Mouse (Mus musculus): ENCODE data around the gene Acbd6. TPM values are rescaled to one million over a fixed set of nuclear protein-coding genes. Genes with fewer than 3 reads are reported as not detected.
A peak's percentile ranks its signal among the peaks of the same experiment; 100 is the strongest.

Gene Acbd6
- polyA plus RNA-seq, 1 experiment from 2014 or later, result 92.8 TPM

- Histone ChIP-seq H3K27me3 (ENCODE audit: control insufficient read depth, insufficient read depth, low read length) (peaks cover 55% of the 10 kb centered on the region), H3K9ac (ENCODE audit: low read length) (no peak overlapping the region), H3K4me1 (ENCODE audit: control insufficient read depth, insufficient read depth, low read length) (no peaks in the 10 kb centered on the region), H3K9me3 (ENCODE audit: control insufficient read depth, low read length) (no peaks in the 10 kb centered on the region; the same call in 1 of the 2 replicates), H3K4me3 (ENCODE audit: low read depth, low read length) (no peak overlapping the region), H3K27ac (replicated peaks; ENCODE audit: low read depth, low read length) (no peak overlapping the region), H3K4me2 (ENCODE audit: low read depth, severe bottlenecking) (no peak overlapping the region), H3K36me3 (ENCODE audit: control insufficient read depth, insufficient read depth, low read length) (no peaks in the 10 kb centered on the region)
- WGBS, result 71% methylated on average over 2 of the region's 2 CpGs
- DNase-seq (ENCODE audit: low spot score) (no peak), ATAC-seq (ENCODE audit: insufficient number of reproducible peaks, low FRiP score, low TSS enrichment, low read depth) (no peak)
These were observed 168.0 kb downstream of the Acbd6 start for GRCm38 (mm10) chr1:155725876-155726275.

- no peaks in the 10 kb centered on the region for H3K4me1 ChIP-seq (ENCODE audit: control insufficient read depth, insufficient read depth, low read length)
- no peaks in the 10 kb centered on the region; the same call in 1 of the 2 replicates for H3K9me3 ChIP-seq (ENCODE audit: control insufficient read depth, low read length)
- H3K9ac ChIP-seq (ENCODE audit: low read length), result no peak overlapping the region
- no peaks in the 10 kb centered on the region for H3K36me3 ChIP-seq (ENCODE audit: control insufficient read depth, insufficient read depth, low read length)
- WGBS, result 28% methylated on average over 10 of the region's 10 CpGs
- no peak overlapping the region for H3K4me2 ChIP-seq (ENCODE audit: low read depth, severe bottlenecking)
- peaks cover 67% of the 10 kb centered on the region for H3K27me3 ChIP-seq (ENCODE audit: control insufficient read depth, insufficient read depth, low read length)
- DNase-seq (ENCODE audit: low spot score) (no peak), ATAC-seq (ENCODE audit: insufficient number of reproducible peaks, low FRiP score, low TSS enrichment, low read depth) (no peak)
- H3K27ac ChIP-seq (replicated peaks; ENCODE audit: low read depth, low read length), result no peak overlapping the region
- H3K4me3 ChIP-seq (ENCODE audit: low read depth, low read length), result no peak overlapping the region
These were observed 169.9 kb downstream of the Acbd6 start for GRCm38 (mm10) chr1:155727830-155728229.

GRCm38 (mm10) chr1:155729113-155729795 is 171.3 kb downstream of the Acbd6 start:
- Histone ChIP-seq H3K4me2 (ENCODE audit: low read depth, severe bottlenecking) (no peak overlapping the region), H3K27ac (replicated peaks; ENCODE audit: low read depth, low read length) (no peak overlapping the region), H3K9me3 (ENCODE audit: control insufficient read depth, low read length) (no peaks in the 10 kb centered on the region; the same call in 1 of the 2 replicates), H3K9ac (ENCODE audit: low read length) (no peak overlapping the region), H3K4me3 (ENCODE audit: low read depth, low read length) (no peak overlapping the region), H3K27me3 (ENCODE audit: control insufficient read depth, insufficient read depth, low read length) (peaks cover 70% of the 10 kb centered on the region), H3K4me1 (ENCODE audit: control insufficient read depth, insufficient read depth, low read length) (no peaks in the 10 kb centered on the region), H3K36me3 (ENCODE audit: control insufficient read depth, insufficient read depth, low read length) (no peaks in the 10 kb centered on the region)
- DNase-seq (ENCODE audit: low spot score), result no peak
- no peak for ATAC-seq (ENCODE audit: insufficient number of reproducible peaks, low FRiP score, low TSS enrichment, low read depth)
- WGBS, result 2% methylated on average over 23 of the region's 23 CpGs

- WGBS, result 0% methylated on average over 2 of the region's 2 CpGs
- Histone ChIP-seq H3K27ac (replicated peaks; ENCODE audit: low read depth, low read length) (no peak overlapping the region), H3K4me1 (ENCODE audit: control insufficient read depth, insufficient read depth, low read length) (no peaks in the 10 kb centered on the region), H3K9ac (ENCODE audit: low read length) (no peak overlapping the region), H3K4me2 (ENCODE audit: low read depth, severe bottlenecking) (no peak overlapping the region), H3K27me3 (ENCODE audit: control insufficient read depth, insufficient read depth, low read length) (peaks cover 85% of the 10 kb centered on the region), H3K9me3 (ENCODE audit: control insufficient read depth, low read length) (no peaks in the 10 kb centered on the region; the same call in 1 of the 2 replicates), H3K36me3 (ENCODE audit: control insufficient read depth, insufficient read depth, low read length) (no peaks in the 10 kb centered on the region), H3K4me3 (ENCODE audit: low read depth, low read length) (no peak overlapping the region)
- ATAC-seq (ENCODE audit: insufficient number of reproducible peaks, low FRiP score, low TSS enrichment, low read depth) (no peak), DNase-seq (ENCODE audit: low spot score) (no peak)
These were observed 173.2 kb downstream of the Acbd6 start for GRCm38 (mm10) chr1:155731156-155731555.

GRCm38 (mm10) chr1:155736096-155736825 is 178.3 kb downstream of the Acbd6 start:
- no peak overlapping the region for H3K4me2 ChIP-seq (ENCODE audit: low read depth, severe bottlenecking)
- no peak for ATAC-seq (ENCODE audit: insufficient number of reproducible peaks, low FRiP score, low TSS enrichment, low read depth)
- peaks cover 4% of the 10 kb centered on the region; the same call in 1 of the 2 replicates for H3K4me1 ChIP-seq (ENCODE audit: control insufficient read depth, insufficient read depth, low read length)
- no peak overlapping the region for H3K9ac ChIP-seq (ENCODE audit: low read length)
- H3K36me3 ChIP-seq (ENCODE audit: control insufficient read depth, insufficient read depth, low read length), result no peaks in the 10 kb centered on the region
- H3K9me3 ChIP-seq (ENCODE audit: control insufficient read depth, low read length), result no peaks in the 10 kb centered on the region
- peaks cover 92% of the 10 kb centered on the region for H3K27me3 ChIP-seq (ENCODE audit: control insufficient read depth, insufficient read depth, low read length)
- DNase-seq (ENCODE audit: low spot score), result peak; percentile 55
- no peak overlapping the region for H3K4me3 ChIP-seq (ENCODE audit: low read depth, low read length)
- H3K27ac ChIP-seq (replicated peaks; ENCODE audit: low read depth, low read length), result no peak overlapping the region
- WGBS, result under 1% methylated on average over 26 of the region's 26 CpGs

GRCm38 (mm10) chr1:155737017-155737808 is 179.3 kb downstream of the Acbd6 start:
- Histone ChIP-seq H3K4me1 (ENCODE audit: control insufficient read depth, insufficient read depth, low read length) (peaks cover 12% of the 10 kb centered on the region), H3K4me2 (ENCODE audit: low read depth, severe bottlenecking) (no peak overlapping the region), H3K27ac (replicated peaks; ENCODE audit: low read depth, low read length) (no peak overlapping the region), H3K36me3 (ENCODE audit: control insufficient read depth, insufficient read depth, low read length) (no peaks in the 10 kb centered on the region), H3K27me3 (ENCODE audit: control insufficient read depth, insufficient read depth, low read length) (peaks cover 92% of the 10 kb centered on the region), H3K9me3 (ENCODE audit: control insufficient read depth, low read length) (no peaks in the 10 kb centered on the region), H3K9ac (ENCODE audit: low read length) (no peak overlapping the region), H3K4me3 (ENCODE audit: low read depth, low read length) (no peak overlapping the region)
- under 1% methylated on average over 58 of the region's 58 CpGs for WGBS
- DNase-seq (ENCODE audit: low spot score), result peak; percentile 66
- ATAC-seq (ENCODE audit: insufficient number of reproducible peaks, low FRiP score, low TSS enrichment, low read depth), result no peak

GRCm38 (mm10) chr1:155737809-155738383 is 180.0 kb downstream of the Acbd6 start:
- Histone ChIP-seq H3K27ac (replicated peaks; ENCODE audit: low read depth, low read length) (no peak overlapping the region), H3K27me3 (ENCODE audit: control insufficient read depth, insufficient read depth, low read length) (peaks cover 93% of the 10 kb centered on the region), H3K36me3 (ENCODE audit: control insufficient read depth, insufficient read depth, low read length) (no peaks in the 10 kb centered on the region), H3K9ac (ENCODE audit: low read length) (no peak overlapping the region), H3K4me2 (ENCODE audit: low read depth, severe bottlenecking) (no peak overlapping the region), H3K9me3 (ENCODE audit: control insufficient read depth, low read length) (no peaks in the 10 kb centered on the region), H3K4me3 (ENCODE audit: low read depth, low read length) (no peak overlapping the region), H3K4me1 (ENCODE audit: control insufficient read depth, insufficient read depth, low read length) (peaks cover 18% of the 10 kb centered on the region)
- WGBS, result under 1% methylated on average over 25 of the region's 25 CpGs
- DNase-seq (ENCODE audit: low spot score) (peak; percentile 52), ATAC-seq (ENCODE audit: insufficient number of reproducible peaks, low FRiP score, low TSS enrichment, low read depth) (no peak)

Measured in limb, embryonic 11.5 days (tissue).